Mouse (Mus musculus): ENCODE data around the gene Tex13c1. TPM values are rescaled to one million over a fixed set of nuclear protein-coding genes. Genes with fewer than 3 reads are reported as not detected.

The Tex13c1 gene
- not detected in 2 replicates for polyA plus RNA-seq (2021; fragmentation: Nextera tagmentation)
- long read RNA-seq, experiment 1: 0 reads
- long read RNA-seq, experiment 2: 0 reads

GRCm38 (mm10) chrX:43590860-43591259 is at the start of gene Tex13c1:
Gene Tex13c1 (plus strand): TSS chrX:43591160.

Other genes with a start within 250 kb of the Tex13c1 start
- gene Tenm1, start 162.0 kb upstream of the Tex13c1 start, polyA plus RNA-seq (2021; fragmentation: Nextera tagmentation): 11.0 and 14.1 TPM in 2 replicates